Mouse (Mus musculus) thymus, postnatal 25 days (tissue): ENCODE measurements around the gene Lpp.

Experiments used
- DNase-seq: peaks from one replicate; pipeline ENCODE4 v3.0.0; 2022

The Lpp gene

DNA sequence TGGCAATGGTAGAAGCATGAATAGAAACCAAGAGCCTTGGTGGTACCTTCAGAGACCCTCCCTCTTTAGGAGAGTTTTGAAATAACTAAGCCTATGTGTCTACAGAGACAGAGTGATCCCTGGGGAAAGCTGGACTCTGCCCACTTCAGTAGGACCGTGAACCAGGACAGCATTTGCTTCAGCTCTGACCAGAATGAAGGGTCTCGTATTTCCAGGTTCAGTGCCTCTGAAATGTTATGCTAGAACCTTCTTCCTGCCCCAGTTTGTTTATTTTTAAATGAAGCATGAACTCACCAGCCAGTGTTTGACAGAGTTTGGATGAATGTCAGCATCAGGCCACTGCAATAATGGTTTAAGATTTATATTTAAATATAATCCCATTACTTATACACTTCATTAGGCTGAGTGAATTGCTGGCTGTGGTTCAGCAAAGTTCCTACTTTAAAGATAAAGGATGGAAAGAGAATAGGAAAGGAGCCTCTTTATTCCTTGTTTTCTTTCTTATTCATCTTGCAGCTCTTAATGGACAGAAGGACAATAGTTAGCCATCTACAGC, 507.0 kb downstream of the Lpp start:
- no peak for DNase-seq

DNA sequence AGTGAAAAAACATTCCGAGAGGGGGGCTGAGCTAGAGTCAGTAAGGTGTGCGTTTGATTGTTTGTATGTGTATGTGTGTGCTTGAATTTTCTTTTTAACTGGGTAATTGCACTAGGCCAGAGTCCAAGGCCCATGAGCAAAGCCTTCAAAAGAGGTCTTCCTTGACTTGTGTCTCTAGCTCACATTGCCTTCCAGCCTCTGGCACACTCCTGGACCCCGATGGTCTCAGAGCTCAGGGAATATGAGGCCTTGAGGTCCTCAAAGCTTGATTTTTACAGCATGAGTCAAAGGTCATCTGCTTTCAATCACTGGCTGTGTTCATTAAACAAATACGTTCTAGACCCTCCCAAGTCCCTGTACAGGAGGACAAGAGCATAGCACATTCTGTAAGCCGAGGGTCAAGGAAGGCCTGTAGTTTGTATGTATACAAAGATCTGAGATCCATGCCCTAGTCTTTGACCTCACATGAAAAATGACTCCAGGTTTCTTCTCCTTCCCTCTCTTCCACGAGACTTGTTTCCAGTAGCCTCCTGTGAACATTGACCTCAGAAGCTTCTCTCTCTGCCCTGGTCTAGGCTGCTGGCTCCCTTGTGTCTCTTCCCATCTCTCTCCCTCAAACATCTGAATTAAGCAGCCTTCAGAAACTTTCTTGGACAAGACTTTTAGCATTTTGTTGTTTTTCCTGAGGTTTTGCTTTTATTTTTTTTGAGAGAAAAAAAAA, 508.0 kb downstream of the Lpp start:
- DNase-seq, result no peak

DNA sequence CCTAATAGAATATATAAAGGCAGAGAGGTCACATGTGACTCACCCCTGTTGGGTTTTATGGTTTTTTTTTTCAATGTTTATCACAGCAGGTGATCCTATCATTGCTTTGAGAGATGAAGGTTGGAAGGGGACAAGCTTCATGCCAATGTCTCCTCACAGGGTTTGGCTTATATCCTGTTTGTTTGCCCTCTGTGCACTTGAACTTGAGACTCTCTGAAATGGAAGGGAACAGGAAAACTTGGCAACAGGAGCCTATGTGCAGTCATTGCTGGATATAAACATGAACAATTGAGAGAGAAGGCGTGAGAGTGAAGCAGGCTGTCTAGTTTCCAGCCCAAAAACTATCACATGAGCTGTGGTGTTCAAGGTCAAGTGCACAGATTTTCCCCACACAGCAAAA, 508.8 kb downstream of the Lpp start:
- no peak for DNase-seq

GRCm38 (mm10) chr16:24908926-24909325, 515.6 kb downstream of the Lpp start:
- DNase-seq, result no peak

- DNase-seq, result no peak
These were observed 517.0 kb downstream of the Lpp start for GRCm38 (mm10) chr16:24910321-24910720.

GRCm38 (mm10) chr16:24910834-24911233, 517.5 kb downstream of the Lpp start:
- no peak for DNase-seq

DNA sequence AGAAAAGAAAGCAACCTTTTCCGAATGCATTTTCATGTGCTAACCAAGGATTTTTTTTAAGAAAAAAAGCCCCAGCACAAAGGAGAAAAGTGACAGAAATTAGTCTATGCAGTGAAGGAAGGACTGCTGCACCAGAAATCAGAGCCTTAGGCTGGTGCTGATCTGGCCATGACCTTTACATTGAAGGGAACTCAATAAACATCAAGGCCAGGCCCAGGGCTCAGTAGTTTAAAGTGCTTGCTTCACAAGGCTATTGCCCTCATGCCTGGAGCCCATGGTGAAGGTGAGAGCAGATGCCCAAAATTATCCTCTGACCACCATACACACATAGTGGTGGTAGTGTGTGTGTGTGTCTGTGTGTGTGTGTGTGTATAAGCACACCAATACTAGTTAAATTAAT, 519.1 kb downstream of the Lpp start:
- no peak for DNase-seq

GRCm38 (mm10) chr16:24913021-24913420, 519.7 kb downstream of the Lpp start:
- DNase-seq, result no peak

DNA sequence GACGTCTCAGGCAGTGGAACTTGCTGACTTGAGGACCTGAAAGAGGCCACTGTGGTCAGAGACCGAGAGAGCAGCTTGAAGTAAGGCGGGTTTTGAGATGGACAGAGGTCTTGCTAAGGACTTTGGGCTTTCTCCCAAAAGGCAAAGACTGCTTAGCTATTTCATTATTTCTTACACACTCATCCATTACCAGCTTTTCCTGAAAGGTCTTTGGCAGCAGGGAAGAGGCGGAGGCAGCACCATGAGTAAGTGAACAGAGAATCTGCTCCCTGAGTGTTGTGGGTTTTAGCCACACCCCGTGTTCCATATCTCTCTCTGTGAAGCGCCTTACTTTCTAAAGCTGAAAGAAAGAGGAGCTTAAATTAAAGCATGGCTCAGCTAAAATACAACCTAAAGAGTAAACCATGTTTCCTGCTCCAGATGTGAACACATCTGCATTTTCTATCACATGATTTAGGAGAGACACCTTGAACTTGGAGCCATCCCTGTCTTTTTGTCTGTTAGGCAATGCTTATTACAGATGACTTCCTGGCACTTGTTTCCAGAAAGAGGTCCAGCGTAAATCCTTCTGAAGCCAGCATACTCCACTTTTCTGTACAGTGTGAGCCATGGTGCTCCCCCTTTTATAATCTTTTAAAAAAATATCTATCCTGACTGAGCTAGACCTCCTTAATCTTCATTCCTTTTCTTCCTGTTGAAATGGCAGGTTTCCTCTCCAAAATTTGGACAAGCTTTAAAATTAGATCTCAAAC, 520.5 kb downstream of the Lpp start:
- peak; percentile 42 for DNase-seq

DNA sequence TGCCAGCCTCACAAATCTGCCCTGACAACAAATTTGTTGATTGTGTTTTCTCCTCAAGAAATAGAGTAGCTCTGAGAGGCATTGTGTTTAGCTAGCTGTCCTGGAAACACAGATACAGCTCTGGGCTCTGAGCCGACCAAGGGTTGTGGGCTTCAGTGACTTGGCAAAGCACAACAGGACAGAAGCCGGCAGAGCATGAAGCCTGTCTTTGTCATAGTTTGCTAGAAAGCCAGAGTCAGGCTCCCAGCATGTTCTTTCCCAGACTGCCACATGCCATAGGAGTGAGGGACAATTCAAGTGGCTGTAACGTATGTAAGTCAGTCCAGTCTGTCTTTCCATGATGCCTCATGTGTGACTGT, 521.1 kb downstream of the Lpp start:
- DNase-seq, result no peak

- DNase-seq, result no peak
These were observed 522.2 kb downstream of the Lpp start for GRCm38 (mm10) chr16:24915470-24915869.

- no peak for DNase-seq
These were observed 526.2 kb downstream of the Lpp start for GRCm38 (mm10) chr16:24919349-24920012.

DNA sequence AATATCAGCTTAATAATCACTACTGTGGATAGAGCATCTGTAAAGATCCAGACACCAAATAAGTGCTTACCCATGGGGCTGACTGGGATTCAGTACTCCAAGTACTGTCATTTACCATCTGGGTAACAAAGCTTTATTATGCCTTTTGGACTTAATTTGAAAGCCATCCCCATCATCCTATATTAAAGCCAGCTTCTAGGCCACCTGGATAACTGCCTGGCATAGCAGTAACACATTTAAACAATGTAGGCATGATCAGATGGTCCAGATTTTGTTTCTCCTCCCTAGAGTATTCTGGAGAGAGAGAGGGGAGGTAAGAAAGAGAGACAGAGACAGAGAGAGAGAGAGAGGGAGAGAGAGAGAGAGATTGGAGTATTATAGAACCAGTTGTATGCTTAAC, 536.8 kb downstream of the Lpp start:
- DNase-seq, result no peak

- no peak for DNase-seq
These were observed 537.3 kb downstream of the Lpp start for GRCm38 (mm10) chr16:24930621-24931020.

DNA sequence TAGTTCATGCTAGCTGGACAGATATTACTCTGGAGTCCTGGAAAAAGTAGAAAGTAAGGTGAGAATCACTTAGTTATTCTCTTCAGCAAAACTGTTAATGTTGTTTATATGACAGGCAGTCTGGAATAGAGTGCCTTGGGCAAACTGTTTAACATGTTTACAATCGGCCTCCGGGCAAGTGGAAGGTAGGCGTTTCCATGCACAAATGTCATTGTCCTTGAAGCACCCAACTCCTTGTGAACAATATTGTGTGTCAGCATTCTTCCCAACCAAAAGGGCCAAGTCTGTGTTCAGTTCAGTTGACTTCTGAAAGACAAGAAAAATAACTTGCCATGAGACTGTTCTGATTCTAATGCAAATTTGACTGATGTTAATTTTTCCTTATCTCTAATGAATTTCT, 539.5 kb downstream of the Lpp start:
- DNase-seq, result no peak

GRCm38 (mm10) chr16:24933691-24934090, 540.4 kb downstream of the Lpp start:
- DNase-seq, result no peak

DNA sequence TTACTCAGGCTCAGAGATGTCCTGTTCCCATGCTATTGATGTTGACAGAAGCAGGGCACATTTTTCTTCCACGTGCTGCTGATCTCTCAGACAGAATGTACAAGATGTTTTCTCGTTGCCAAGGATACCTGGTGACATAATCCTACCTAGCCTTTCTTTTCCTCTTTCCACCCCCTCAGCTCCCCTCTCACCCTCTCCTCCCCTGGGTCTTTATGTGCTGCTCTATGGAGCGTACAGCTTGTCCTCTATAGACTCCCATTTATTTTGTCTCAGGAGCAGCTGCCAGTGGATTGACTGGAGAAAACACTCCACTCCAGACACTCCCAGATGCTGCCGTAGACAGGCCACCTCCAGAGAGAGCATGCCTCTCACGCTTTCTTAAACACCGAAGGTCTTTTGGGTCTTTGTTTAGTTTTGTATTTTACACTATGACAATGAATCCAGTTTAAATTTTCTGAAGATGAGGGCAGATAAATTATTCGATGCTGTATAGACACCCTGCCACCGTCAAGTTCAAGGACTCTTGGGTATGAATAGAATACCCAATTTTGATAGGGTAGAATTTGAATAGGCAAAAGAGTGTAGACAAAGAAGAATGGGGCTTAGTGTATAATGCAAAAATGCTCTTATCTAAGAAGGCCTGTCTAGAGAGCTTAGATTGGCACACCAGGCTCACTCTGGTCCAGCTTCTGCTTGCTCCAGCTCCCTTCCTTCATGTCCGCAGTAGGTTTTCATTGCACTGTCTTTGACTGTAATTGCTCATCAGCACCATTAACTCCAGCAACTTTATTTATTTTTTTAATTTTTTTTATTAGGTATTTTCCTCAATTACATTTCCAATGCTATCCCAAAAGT, 548.2 kb downstream of the Lpp start:
- DNase-seq, result no peak

GRCm38 (mm10) chr16:24943486-24944261, 550.4 kb downstream of the Lpp start:
- no peak for DNase-seq

- no peak for DNase-seq
These were observed 553.0 kb downstream of the Lpp start for GRCm38 (mm10) chr16:24946356-24946755.

- no peak for DNase-seq
These were observed 554.2 kb downstream of the Lpp start for GRCm38 (mm10) chr16:24947485-24947884.

DNA sequence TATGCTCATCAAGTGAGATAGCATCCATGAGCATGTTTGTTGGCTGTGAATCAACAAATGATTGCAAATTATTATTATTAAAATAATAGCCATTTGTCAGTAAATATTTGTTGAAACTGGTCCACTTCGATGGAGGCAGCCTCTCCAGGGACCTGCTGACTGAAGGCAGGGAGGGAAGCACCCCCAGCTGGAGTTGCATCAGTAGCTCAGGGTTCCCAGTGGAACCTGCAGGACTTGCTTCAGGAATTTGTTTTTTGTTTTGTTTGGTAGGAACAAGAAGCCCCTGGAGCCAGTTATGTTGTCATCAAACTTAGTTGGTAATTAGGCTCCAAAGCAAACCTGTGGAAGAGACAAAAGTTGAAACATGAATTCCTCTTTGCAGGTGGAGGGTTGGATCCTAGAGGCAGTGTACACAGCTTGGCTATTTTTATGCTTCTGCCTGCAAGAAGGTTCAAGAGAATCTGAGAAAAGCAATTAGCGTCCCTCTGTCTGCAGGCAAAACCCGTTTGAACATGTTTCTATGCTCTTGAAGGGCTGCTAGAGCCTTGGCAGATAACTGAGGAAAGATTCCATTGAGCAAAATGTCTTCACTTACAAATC, 554.9 kb downstream of the Lpp start:
- DNase-seq, result no peak

GRCm38 (mm10) chr16:24949265-24949664, 556.0 kb downstream of the Lpp start:
- no peak for DNase-seq
